8 mouse cellular contexts compared by ENCODE assay signal in the genomic region with DNA sequence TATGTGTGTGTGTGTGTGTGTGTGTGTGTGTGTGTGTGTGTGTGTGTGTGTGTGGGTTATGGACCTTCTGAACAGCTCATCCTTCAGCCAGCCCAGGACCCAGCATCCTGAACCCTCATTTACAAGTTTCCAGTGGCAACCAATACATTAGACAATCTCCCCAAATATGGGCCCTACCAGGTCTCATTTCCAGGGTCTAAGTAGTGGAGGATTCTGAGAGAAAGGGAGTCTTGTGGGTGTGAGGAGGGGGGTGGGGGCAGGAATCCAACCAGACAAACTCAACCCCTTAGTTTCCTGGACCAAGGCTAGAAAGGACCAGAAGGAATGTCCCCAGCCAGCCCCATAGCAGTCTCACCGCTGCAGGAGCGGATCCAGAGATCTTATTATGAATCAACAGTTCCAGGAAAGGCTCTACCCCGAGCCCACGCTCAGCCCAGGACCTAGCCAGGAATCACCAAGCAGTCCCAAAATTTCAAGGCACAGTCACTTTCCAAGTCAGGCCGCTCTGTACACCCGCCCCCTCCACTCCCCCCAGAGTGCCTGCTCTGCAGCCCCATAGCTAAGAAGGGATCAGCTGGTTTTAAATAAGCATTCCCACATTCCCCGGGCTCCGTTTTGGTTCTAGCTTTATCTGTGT. TPM values are rescaled to one million over a fixed set of nuclear protein-coding genes. Genes with fewer than 3 reads are reported as not detected.
DNase-seq lines count a peak whose midpoint lies in the region; ATAC-seq and TF ChIP-seq lines count a peak whose summit lies in the region.

No protein-coding gene starts in this region.

- no peaks in the 10 kb centered on the region for H3K9me3 ChIP-seq in hindbrain, embryonic 10.5 days
- H3K9me3 ChIP-seq in hindbrain, embryonic 11.5 days (ENCODE audit: control insufficient read depth, low read length) = no peaks in the 10 kb centered on the region
- no peaks in the 10 kb centered on the region for H3K9me3 ChIP-seq in heart, embryonic 16.5 days (replicated peaks; ENCODE audit: control insufficient read depth, low read length)
- no peaks in the 10 kb centered on the region for H3K9me3 ChIP-seq in liver, postnatal 0 days (ENCODE audit: low read length)

- no peaks in the 10 kb centered on the region for H3K36me3 ChIP-seq in hindbrain, embryonic 10.5 days
- no peaks in the 10 kb centered on the region for H3K36me3 ChIP-seq in hindbrain, embryonic 11.5 days (ENCODE audit: control insufficient read depth, insufficient read depth, low read length)
- no peaks in the 10 kb centered on the region for H3K36me3 ChIP-seq in heart, embryonic 16.5 days (ENCODE audit: control insufficient read depth, insufficient read depth)
- H3K36me3 ChIP-seq in liver, postnatal 0 days (replicated peaks; ENCODE audit: insufficient read depth, low read length) = no peaks in the 10 kb centered on the region

- no peak overlapping the region for H3K9ac ChIP-seq in hindbrain, embryonic 11.5 days (ENCODE audit: low read depth, low read length)
- H3K9ac ChIP-seq in heart, embryonic 16.5 days (ENCODE audit: low read length) = peak overlapping the region; percentile 47; the same call in 1 of the 2 replicates
- no peak overlapping the region for H3K9ac ChIP-seq in liver, postnatal 0 days (replicated peaks)

- H3K4me2 ChIP-seq in hindbrain, embryonic 11.5 days (replicated peaks; ENCODE audit: low read depth, low read length) = no peak overlapping the region
- no peak overlapping the region for H3K4me2 ChIP-seq in heart, embryonic 16.5 days (ENCODE audit: low read depth, low read length)
- H3K4me2 ChIP-seq in liver, postnatal 0 days (ENCODE audit: low read depth, low read length) = no peak overlapping the region

- no peak for DNase-seq in hindbrain, embryonic 10.5 days (ENCODE audit: low spot score)
- DNase-seq in hindbrain, embryonic 11.5 days (ENCODE audit: low spot score) = no peak
- DNase-seq in liver, postnatal 0 days = no peak
- no peak for DNase-seq in ovary, adult 18-20 months (ENCODE audit: low spot score)
- DNase-seq in thymus, postnatal 10 days (ENCODE audit: low spot score in 2 of 2) = no peak

- H3K27ac ChIP-seq in hindbrain, embryonic 10.5 days = peak overlapping the region; percentile 79
- no peak overlapping the region for H3K27ac ChIP-seq in hindbrain, embryonic 11.5 days (ENCODE audit: low read depth, low read length)
- peak overlapping the region; percentile 91 for H3K27ac ChIP-seq in cortical plate, adult 2 months (ENCODE audit: insufficient read depth, low read length)
- peak overlapping the region; percentile 94 for H3K27ac ChIP-seq in heart, embryonic 16.5 days (ENCODE audit: low read length)
- H3K27ac ChIP-seq in liver, postnatal 0 days (ENCODE audit: low read depth) = 0 out of 2 replicates have a peak overlapping the region, but pooled peaks have one; percentile 39

- no peak overlapping the region for H3K4me3 ChIP-seq in hindbrain, embryonic 10.5 days
- no peak overlapping the region for H3K4me3 ChIP-seq in hindbrain, embryonic 11.5 days (ENCODE audit: low read depth, low read length)
- no peak overlapping the region for H3K4me3 ChIP-seq in cortical plate, adult 2 months (ENCODE audit: insufficient read depth, low read length)
- H3K4me3 ChIP-seq in heart, embryonic 16.5 days (ENCODE audit: low read length) = no peak overlapping the region
- H3K4me3 ChIP-seq in liver, postnatal 0 days (ENCODE audit: low read depth, low read length) = no peak overlapping the region

- no peak for ATAC-seq in hindbrain, embryonic 11.5 days (ENCODE audit: low FRiP score)
- no peak; the same call in 1 of the 2 replicates for ATAC-seq in heart, embryonic 16.5 days (replicated peaks; ENCODE audit: extremely low read depth, insufficient read depth, low FRiP score)
- no peak for ATAC-seq in liver, postnatal 0 days
- no peak for ATAC-seq in inflammation-experienced regulatory T-cells, adult 6 months

- WGBS in hindbrain, embryonic 10.5 days = 69% methylated on average over 8 of the region's 8 CpGs
- 73% methylated on average over 8 of the region's 8 CpGs for WGBS in hindbrain, embryonic 11.5 days
- WGBS in heart, embryonic 16.5 days = 36% methylated on average over 8 of the region's 8 CpGs
- 76% methylated on average over 8 of the region's 8 CpGs for WGBS in liver, postnatal 0 days (ENCODE audit: insufficient replicate concordance)

- no peak for TF ChIP-seq POLR2A in cortical plate, adult 2 months (IDR thresholded peaks at IDR 0.05; ENCODE audit: extremely low read depth, insufficient read depth, low read length)

- no peak for TF ChIP-seq CTCF in cortical plate, adult 2 months (IDR thresholded peaks at IDR 0.05; ENCODE audit: extremely low read depth, insufficient read depth, low read length)
- TF ChIP-seq CTCF in liver, postnatal 0 days (IDR thresholded peaks at IDR 0.05; ENCODE audit: low read depth) = no peak

- peaks cover 37% of the 10 kb centered on the region for H3K27me3 ChIP-seq in hindbrain, embryonic 10.5 days (ENCODE audit: insufficient read depth, poor library complexity, severe bottlenecking)
- peaks cover 16% of the 10 kb centered on the region for H3K27me3 ChIP-seq in hindbrain, embryonic 11.5 days (ENCODE audit: control insufficient read depth, insufficient read depth, low read length)
- no peaks in the 10 kb centered on the region for H3K27me3 ChIP-seq in heart, embryonic 16.5 days (ENCODE audit: control insufficient read depth, insufficient read depth, low read length)
- H3K27me3 ChIP-seq in liver, postnatal 0 days (ENCODE audit: insufficient read depth, low read length) = peaks cover 10% of the 10 kb centered on the region

- H3K4me1 ChIP-seq in hindbrain, embryonic 10.5 days (replicated peaks) = peaks cover 69% of the 10 kb centered on the region
- H3K4me1 ChIP-seq in hindbrain, embryonic 11.5 days (replicated peaks; ENCODE audit: control insufficient read depth, insufficient read depth, low read length) = peaks cover 12% of the 10 kb centered on the region; the same call in 1 of the 2 replicates
- H3K4me1 ChIP-seq in cortical plate, adult 2 months (ENCODE audit: control insufficient read depth, insufficient read depth, low read length) = peaks cover 9% of the 10 kb centered on the region
- peaks cover 55% of the 10 kb centered on the region for H3K4me1 ChIP-seq in heart, embryonic 16.5 days (ENCODE audit: control insufficient read depth, insufficient read depth, low read length)
- peaks cover 14% of the 10 kb centered on the region; the same call in 1 of the 2 replicates for H3K4me1 ChIP-seq in liver, postnatal 0 days (ENCODE audit: insufficient read depth)

- TF ChIP-seq EP300 in liver, postnatal 0 days (IDR thresholded peaks at IDR 0.05; ENCODE audit: low read depth) = no peak

RNA-seq across cellular contexts. Expression of a gene that starts 30.1 kb away (rescaled TPM):
- polyA plus RNA-seq in hindbrain, embryonic 10.5 days (2016; fragmentation: Nextera tagmentation; extraction: Ambion mirVana) = 15.4 and 19.5 TPM in 2 replicates
- polyA plus RNA-seq in hindbrain, embryonic 11.5 days (2014; fragmentation: Nextera tagmentation; extraction: Ambion mirVana) = 14.3 TPM in 2 replicates
- 10.3 and 10.4 TPM in 2 replicates for polyA plus RNA-seq in cortical plate, adult 2 months (2012; rRNA removed)
- polyA plus RNA-seq in heart, embryonic 16.5 days (2015; fragmentation: Nextera tagmentation; extraction: Ambion mirVana) = 10.3 and 11.3 TPM in 2 replicates
- 5.8 and 7.1 TPM in 2 replicates for polyA plus RNA-seq in liver, postnatal 0 days (2015; fragmentation: Nextera tagmentation; extraction: Ambion mirVana)
- 1 to 10 TPM; 3.4 to 7.5 (median 5.1) TPM for polyA plus RNA-seq in inflammation-experienced regulatory T-cells, adult 6 months (2017; shearing (Covaris generic))

RNA-seq across cellular contexts. Expression of a gene that starts 47.3 kb away (rescaled TPM):
- polyA plus RNA-seq in hindbrain, embryonic 10.5 days (2016; fragmentation: Nextera tagmentation; extraction: Ambion mirVana) = 33.5 and 36.5 TPM in 2 replicates
- 38.7 and 40.3 TPM in 2 replicates for polyA plus RNA-seq in hindbrain, embryonic 11.5 days (2014; fragmentation: Nextera tagmentation; extraction: Ambion mirVana)
- polyA plus RNA-seq in cortical plate, adult 2 months (2012; rRNA removed) = 76.5 TPM in 2 replicates
- 38.2 and 41.8 TPM in 2 replicates for polyA plus RNA-seq in heart, embryonic 16.5 days (2015; fragmentation: Nextera tagmentation; extraction: Ambion mirVana)
- 10.7 and 11.4 TPM in 2 replicates for polyA plus RNA-seq in liver, postnatal 0 days (2015; fragmentation: Nextera tagmentation; extraction: Ambion mirVana)
- 10 to 100 TPM; 26.2 to 47.1 (median 38.5) TPM for polyA plus RNA-seq in inflammation-experienced regulatory T-cells, adult 6 months (2017; shearing (Covaris generic))
